Mouse (Mus musculus): ENCODE data around the gene Cdc27. TPM values are rescaled to one million over a fixed set of nuclear protein-coding genes. Genes with fewer than 3 reads are reported as not detected.
"Not testable (repeated sequence)": the region's sequence is repeated elsewhere in the genome, so short reads cannot be mapped to it uniquely, and the experiment has no call there.

Gene Cdc27
- total RNA-seq, 2 experiments from 2014 or later = 53.2 to 57.7 TPM

GRCm38 (mm10) chr11:104571373-104571772 is 21.0 kb upstream of the Cdc27 start:
- DNase-seq (ENCODE audit: low spot score in 2 of 2) = peak in 1 of 2 experiments; percentile 53

GRCm38 (mm10) chr11:104570515-104570914 is 20.1 kb upstream of the Cdc27 start:
- not testable (repeated sequence) for DNase-seq (ENCODE audit: low spot score in 2 of 2)

- no peak for DNase-seq (ENCODE audit: low spot score in 2 of 2)
These were observed 17.9 kb upstream of the Cdc27 start for GRCm38 (mm10) chr11:104568326-104568725.

GRCm38 (mm10) chr11:104567736-104568135 is 17.3 kb upstream of the Cdc27 start:
- peak in 1 of 2 experiments; percentile 44 for DNase-seq (ENCODE audit: low spot score in 2 of 2)

GRCm38 (mm10) chr11:104566796-104567195 is 16.4 kb upstream of the Cdc27 start:
- no peak for DNase-seq (ENCODE audit: low spot score in 2 of 2)

GRCm38 (mm10) chr11:104566097-104566496 is 15.7 kb upstream of the Cdc27 start:
- DNase-seq (ENCODE audit: low spot score in 2 of 2) = no peak

- DNase-seq (ENCODE audit: low spot score in 2 of 2) = no peak
These were observed 14.8 kb upstream of the Cdc27 start for GRCm38 (mm10) chr11:104565172-104565571.

- DNase-seq (ENCODE audit: low spot score in 2 of 2) = no peak
These were observed 13.1 kb upstream of the Cdc27 start for GRCm38 (mm10) chr11:104563496-104563895.

GRCm38 (mm10) chr11:104560971-104561370 is 10.6 kb upstream of the Cdc27 start:
- DNase-seq (ENCODE audit: low spot score in 2 of 2) = no peak

- DNase-seq (ENCODE audit: low spot score in 2 of 2) = no peak
These were observed 8.4 kb upstream of the Cdc27 start for GRCm38 (mm10) chr11:104558651-104559403.

GRCm38 (mm10) chr11:104558065-104558464 is 7.6 kb upstream of the Cdc27 start:
- DNase-seq (ENCODE audit: low spot score in 2 of 2) = no peak

GRCm38 (mm10) chr11:104549438-104550405 is 698 bp downstream of the Cdc27 start:
- no peak for DNase-seq (ENCODE audit: low spot score in 2 of 2)

GRCm38 (mm10) chr11:104547502-104547901 is 2.9 kb downstream of the Cdc27 start:
- DNase-seq (ENCODE audit: low spot score in 2 of 2) = no peak

- DNase-seq (ENCODE audit: low spot score in 2 of 2) = no peak
These were observed 5.9 kb downstream of the Cdc27 start for GRCm38 (mm10) chr11:104544507-104544906.

- DNase-seq (ENCODE audit: low spot score in 2 of 2) = not testable (repeated sequence)
These were observed 7.1 kb downstream of the Cdc27 start for GRCm38 (mm10) chr11:104543337-104543736.

GRCm38 (mm10) chr11:104539811-104540210 is 10.6 kb downstream of the Cdc27 start:
- no peak for DNase-seq (ENCODE audit: low spot score in 2 of 2)

GRCm38 (mm10) chr11:104537945-104538555 is 12.4 kb downstream of the Cdc27 start:
- DNase-seq (ENCODE audit: low spot score in 2 of 2) = no peak

- DNase-seq (ENCODE audit: low spot score in 2 of 2) = no peak
These were observed 13.6 kb downstream of the Cdc27 start for GRCm38 (mm10) chr11:104536843-104537242.

- DNase-seq (ENCODE audit: low spot score in 2 of 2) = no peak
These were observed 24.5 kb downstream of the Cdc27 start for GRCm38 (mm10) chr11:104525935-104526334.

- DNase-seq (ENCODE audit: low spot score in 2 of 2) = no peak
These were observed 38.0 kb downstream of the Cdc27 start for GRCm38 (mm10) chr11:104512436-104512835.

- peak in 1 of 2 experiments; percentile 22 for DNase-seq (ENCODE audit: low spot score in 2 of 2)
These were observed 39.8 kb downstream of the Cdc27 start for GRCm38 (mm10) chr11:104510606-104511005.

All from layer of hippocampus, adult 18-20 months (tissue).